Mouse (Mus musculus) CH12.LX (cell line): Measurements from ENCODE around the gene Fam120a. TPM values are rescaled to one million over a fixed set of nuclear protein-coding genes. Genes with fewer than 3 reads are reported as not detected.
A peak's percentile ranks its signal among the peaks of the same experiment; 100 is the strongest.

Source experiments
- DNase-seq: peaks from one replicate; pipeline ENCODE4 v3.0.0-alpha.2; 2013; ENCODE audit errors: extremely low read depth
- H3K27ac ChIP-seq: 2 replicates; pipeline ENCODE4 v1.5.1; 2012; ENCODE audit warnings: low read depth, mild to moderate bottlenecking, control low read depth, moderate library complexity; ENCODE audit not compliant: insufficient read depth
- H3K27me3 ChIP-seq: replicated peaks from 2 replicates; pipeline ENCODE3; 2012; ENCODE audit warnings: inconsistent platforms
- H3K36me3 ChIP-seq, 2 experiments: replicated peaks in 1 of 2; 2 replicates each; pipeline versions ENCODE3 to v1.6.1; 2012; ENCODE audit warnings: inconsistent platforms in 1 of 2, low read length in 1 of 2, mild to moderate bottlenecking in 1 of 2, mixed read lengths in 1 of 2, moderate library complexity in 1 of 2; ENCODE audit not compliant: control insufficient read depth in 1 of 2, insufficient read depth in 1 of 2
- H3K4me1 ChIP-seq, 2 experiments: 2 replicates each; pipeline ENCODE4 v1.6.1; 2012; ENCODE audit warnings: inconsistent platforms in 1 of 2, moderate library complexity in 1 of 2; ENCODE audit not compliant: insufficient read depth in 2 of 2, control insufficient read depth in 1 of 2
- H3K4me2 ChIP-seq: 2 replicates; pipeline ENCODE4 v1.6.1; 2012; ENCODE audit warnings: low read depth, mild to moderate bottlenecking, control low read depth; ENCODE audit not compliant: poor library complexity, insufficient read depth, severe bottlenecking
- H3K4me3 ChIP-seq, 3 experiments: fragments of 150-350 bp in 1 of 3; sonication (generic) in 1 of 3; replicated peaks in 1 of 3; 2 replicates each; pipeline versions ENCODE3 to v1.5.1; 2011 to 2012; ENCODE audit warnings: low read depth in 2 of 3, low read length in 2 of 3, mild to moderate bottlenecking in 2 of 3, moderate library complexity in 2 of 3, control low read depth in 1 of 3, improper control_type of control experiment in 1 of 3, inconsistent platforms in 1 of 3, mixed read lengths in 1 of 3; ENCODE audit not compliant: poor library complexity in 1 of 3
- H3K79me2 ChIP-seq: replicated peaks from 2 replicates; pipeline ENCODE4 v1.6.1; 2012; ENCODE audit warnings: mild to moderate bottlenecking, moderate library complexity; ENCODE audit not compliant: control insufficient read depth, poor library complexity, insufficient read depth, severe bottlenecking; ENCODE audit errors: extremely low read depth
- H3K9ac ChIP-seq: 2 replicates; pipeline ENCODE4 v1.6.1; 2012; ENCODE audit warnings: low read depth, mild to moderate bottlenecking, control low read depth, moderate library complexity; ENCODE audit not compliant: insufficient read depth
- H3K9me3 ChIP-seq: replicated peaks from 2 replicates; pipeline ENCODE3; 2012; ENCODE audit warnings: low read length, inconsistent platforms, mixed read lengths
- BHLHE40 ChIP-seq: IDR thresholded peaks from 2 replicates; pipeline ENCODE4 v1.6.1; 2011; ENCODE audit warnings: mild to moderate bottlenecking, low read depth, low read length, improper control_type of control experiment
- CHD1 ChIP-seq: IDR thresholded peaks from 2 replicates; pipeline ENCODE4 v1.6.1; 2012; ENCODE audit warnings: low read depth, low read length, improper control_type of control experiment, inconsistent platforms
- E2F4 ChIP-seq: IDR thresholded peaks from 2 replicates; pipeline ENCODE4 v1.6.1; 2011; ENCODE audit warnings: low read depth, low read length, improper control_type of control experiment; ENCODE audit not compliant: insufficient replicate concordance
- ELF1 ChIP-seq: IDR thresholded peaks from 2 replicates; pipeline ENCODE4 v1.6.1; 2014; ENCODE audit warnings: low read depth, mild to moderate bottlenecking, inconsistent platforms, low read length, improper control_type of control experiment
- GABPA ChIP-seq: IDR thresholded peaks from 2 replicates; pipeline ENCODE4 v1.6.1; 2012; ENCODE audit warnings: low read depth, low read length, improper control_type of control experiment, inconsistent platforms; ENCODE audit not compliant: insufficient replicate concordance
- HCFC1 ChIP-seq: IDR thresholded peaks from 2 replicates; pipeline ENCODE4 v1.6.1; 2012; ENCODE audit warnings: low read depth, mild to moderate bottlenecking, inconsistent platforms, low read length, improper control_type of control experiment
- KAT2A ChIP-seq: IDR thresholded peaks from 2 replicates; pipeline ENCODE4 v1.6.1; 2012; ENCODE audit warnings: low read length, improper control_type of control experiment, inconsistent platforms; ENCODE audit not compliant: insufficient replicate concordance
- MYC ChIP-seq: IDR thresholded peaks from 2 replicates; pipeline ENCODE4 v1.6.1; 2011; ENCODE audit warnings: low read depth, mild to moderate bottlenecking, improper control_type of control experiment, low read length
- NELFE ChIP-seq: IDR thresholded peaks from 2 replicates; pipeline ENCODE4 v1.6.1; 2011; ENCODE audit warnings: low read depth, low read length, improper control_type of control experiment
- NRF1 ChIP-seq: IDR thresholded peaks from 2 replicates; pipeline ENCODE4 v1.6.1; 2014; ENCODE audit warnings: low read depth, mild to moderate bottlenecking, inconsistent platforms, low read length, improper control_type of control experiment, moderate library complexity
- PAX5 ChIP-seq: IDR thresholded peaks from 2 replicates; pipeline ENCODE4 v1.6.1; 2012; ENCODE audit warnings: low read length, inconsistent platforms, mixed read lengths
- TBP ChIP-seq: conservative IDR thresholded peaks from 2 replicates; pipeline ENCODE4 v1.6.1; 2011; ENCODE audit warnings: low read depth, low read length, improper control_type of control experiment
- USF1 ChIP-seq: IDR thresholded peaks from 2 replicates; pipeline ENCODE4 v1.6.1; 2014; ENCODE audit warnings: low read depth, mild to moderate bottlenecking, inconsistent platforms, low read length, improper control_type of control experiment
- ZC3H11A ChIP-seq: IDR thresholded peaks from 2 replicates; pipeline ENCODE4 v1.6.1; 2012; ENCODE audit warnings: low read depth, mild to moderate bottlenecking, inconsistent platforms, low read length, improper control_type of control experiment
- ZMIZ1 ChIP-seq: IDR thresholded peaks from 2 replicates; pipeline ENCODE4 v1.6.1; 2012; ENCODE audit warnings: low read depth, mild to moderate bottlenecking, inconsistent platforms, low read length, improper control_type of control experiment
- dilution Hi-C: fragments of 300-500 bp; cut with MboI; formaldehyde crosslinking; loops from 2 replicates; pipeline ENCODE4 v1.14.3; 2020; ENCODE audit warnings: low sequenced_read_pairs; ENCODE audit not compliant: extremely low pct_unique_long_range_greater_than_20kb, extremely low pct_ligation_motif_present
- in situ Hi-C: fragments of 300-500 bp; cut with MboI; formaldehyde crosslinking; loops from 3 replicates; pipeline ENCODE4 v1.14.3; 2019; ENCODE audit warnings: low sequenced_read_pairs, low pct_ligation_motif_present, low pct_unique_long_range_greater_than_20kb, mixed read lengths
- polyA plus RNA-seq: library from polyadenylated mRNA; unstranded; fragments of >175 nt; gene quantifications from 2 replicates; pipeline ENCODE4 v1.2.1, GENCODE M21; 2012; ENCODE audit warnings: low read depth; ENCODE audit not compliant: insufficient read length
- total RNA-seq, 2 experiments: library from RNA; depleted of rRNA; stranded (reverse); fragments of 300-350 nt in 1 of 2; fragments of >200 nt in 1 of 2; gene quantifications; 2 replicates each; pipeline ENCODE4 v1.2.3; 2012 to 2014

The Fam120a gene
- total and polyA plus RNA-seq, 3 experiments: 70.0 to 122 (median 82.6) TPM

DNA sequence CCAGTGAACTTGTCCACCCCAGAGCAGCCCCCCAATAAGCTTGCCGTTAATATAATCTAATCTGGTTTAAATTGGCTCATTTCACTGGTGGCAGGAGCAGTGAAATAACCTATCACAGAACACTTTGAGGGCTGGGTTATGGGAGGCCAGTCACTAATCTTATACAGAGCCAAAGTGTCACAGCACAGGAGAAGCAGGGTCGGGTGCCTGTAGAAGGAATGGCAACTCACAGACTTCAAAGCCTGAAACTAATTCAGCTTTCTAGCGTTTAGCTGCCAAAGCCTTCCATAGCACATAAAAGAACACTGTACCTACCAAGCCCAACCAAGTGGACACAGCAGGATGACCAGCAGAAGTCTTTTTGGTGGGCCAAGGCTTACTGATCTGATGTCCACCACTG is 26.0 kb downstream of the Fam120a start:
- in situ Hi-C loops: no loop called here
- Histone ChIP-seq H3K9me3 (no peaks in the 10 kb centered on the region), H3K4me2 (no peak overlapping the region), H3K9ac (no peak overlapping the region), H3K79me2 (peaks cover 56% of the 10 kb centered on the region), H3K27me3 (no peaks in the 10 kb centered on the region), H3K36me3 (peaks cover 50 to 84% of the 10 kb centered on the region in 2 experiments), H3K27ac (no peak overlapping the region; the same call in 1 of the 2 replicates), H3K4me1 (peaks cover 12 to 63% of the 10 kb centered on the region in 2 experiments), H3K4me3 (no peak overlapping the region)
- TF ChIP-seq E2F4 (no peak), NRF1 (no peak), MYC (no peak), BHLHE40 (no peak), NELFE (no peak), TBP (no peak), USF1 (no peak), PAX5 (no peak), HCFC1 (no peak), KAT2A (no peak)
- dilution Hi-C loops: no loop called here
- no peak for DNase-seq

DNA sequence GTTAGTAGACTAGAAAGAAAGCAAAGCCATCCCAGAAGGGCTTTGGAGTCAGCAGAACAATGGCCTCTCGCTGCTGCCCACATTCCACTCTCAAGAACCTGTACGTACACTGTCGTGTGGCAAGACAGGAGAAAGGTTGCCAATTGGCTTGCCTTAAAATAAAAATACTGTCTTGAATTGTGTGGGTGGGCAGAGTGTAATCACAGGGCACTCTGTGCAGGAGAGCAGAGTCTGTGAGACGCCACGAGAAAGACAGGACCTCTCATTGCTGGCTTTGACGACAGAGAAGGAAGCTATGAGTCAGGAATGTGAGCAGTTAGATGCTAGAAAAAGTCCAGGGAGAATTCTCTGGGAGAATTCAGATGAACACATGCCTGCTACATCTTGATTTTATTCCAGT is 33.2 kb downstream of the Fam120a start:
- dilution Hi-C loops: no loop called here
- Histone ChIP-seq H3K36me3 (peaks cover 64 to 94% of the 10 kb centered on the region in 2 experiments), H3K27me3 (no peaks in the 10 kb centered on the region), H3K4me2 (no peak overlapping the region), H3K27ac (no peak overlapping the region), H3K4me1 (peaks cover 12 to 70% of the 10 kb centered on the region in 2 experiments), H3K4me3 (no peak overlapping the region), H3K9me3 (no peaks in the 10 kb centered on the region), H3K79me2 (peaks cover 48% of the 10 kb centered on the region), H3K9ac (no peak overlapping the region)
- in situ Hi-C loops: no loop called here
- DNase-seq: no peak
- TF ChIP-seq PAX5 (no peak), ELF1 (no peak), ZC3H11A (no peak), ZMIZ1 (no peak), CHD1 (no peak)

DNA sequence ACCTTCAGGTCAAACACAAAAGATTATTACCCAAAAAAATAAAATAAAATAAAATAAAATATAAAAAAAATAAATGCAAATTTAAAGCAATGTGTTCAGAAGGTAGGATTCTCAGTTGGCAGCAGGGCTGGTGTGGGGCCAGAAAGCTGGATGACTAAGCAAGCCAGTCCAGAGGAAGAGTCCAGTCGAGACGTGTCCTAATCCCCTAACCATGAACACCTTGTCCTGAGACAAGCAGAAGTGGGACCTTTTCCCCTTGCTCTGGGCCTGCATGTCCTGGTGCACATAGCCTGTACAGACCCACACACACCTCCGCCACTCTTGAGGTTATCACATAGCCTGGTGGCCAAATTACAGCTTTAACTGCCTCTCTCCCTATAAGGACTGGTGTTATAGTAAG is 35.1 kb downstream of the Fam120a start:
- Histone ChIP-seq H3K4me3 (no peak overlapping the region), H3K4me2 (no peak overlapping the region), H3K27ac (peak overlapping the region; percentile 11; the same call in 1 of the 2 replicates), H3K36me3 (peaks cover 55 to 96% of the 10 kb centered on the region in 2 experiments), H3K9ac (no peak overlapping the region), H3K27me3 (no peaks in the 10 kb centered on the region), H3K4me1 (peaks cover 19 to 85% of the 10 kb centered on the region in 2 experiments), H3K9me3 (no peaks in the 10 kb centered on the region), H3K79me2 (peaks cover 47% of the 10 kb centered on the region)
- TF ChIP-seq TBP: no peak
- no peak for TF ChIP-seq GABPA
- dilution Hi-C loops (no loop called here), in situ Hi-C loops (no loop called here)
- DNase-seq: no peak
